Mouse (Mus musculus): ENCODE data around the gene Nlgn1.

- TF ChIP-seq EP300 (IDR thresholded peaks at IDR 0.05; ENCODE audit: insufficient read depth, low read depth, low read length), result no peak
- TF ChIP-seq CTCF (IDR thresholded peaks at IDR 0.05), result no peak
These were observed 672.0 kb downstream of the Nlgn1 start for GRCm38 (mm10) chr3:25660285-25660684.
